Mouse (Mus musculus): Measurements from ENCODE around the gene Pias4. TPM values are rescaled to one million over a fixed set of nuclear protein-coding genes. Genes with fewer than 3 reads are reported as not detected.
"Not testable (repeated sequence)": the region's sequence is repeated elsewhere in the genome, so short reads cannot be mapped to it uniquely, and the experiment has no call there.

Gene Pias4
- polyA plus RNA-seq, 1 experiment from 2014 or later: 36.1 TPM

DNA sequence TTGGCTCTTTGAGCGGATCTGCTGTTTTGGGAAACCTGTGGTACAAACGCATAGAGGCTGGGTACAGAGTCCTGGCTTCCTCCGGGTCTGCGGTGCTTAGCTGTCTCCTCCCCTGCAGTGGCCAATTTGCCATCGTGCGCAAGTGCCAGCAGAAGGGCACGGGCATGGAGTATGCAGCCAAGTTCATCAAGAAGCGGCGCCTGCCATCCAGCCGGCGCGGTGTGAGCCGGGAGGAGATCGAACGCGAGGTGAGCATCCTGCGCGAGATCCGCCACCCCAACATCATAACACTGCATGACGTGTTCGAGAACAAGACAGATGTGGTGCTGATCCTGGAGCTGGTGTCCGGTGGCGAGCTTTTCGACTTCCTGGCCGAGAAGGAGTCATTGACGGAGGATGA, 22.1 kb upstream of the Pias4 start:
- H3K4me3 ChIP-seq (ENCODE audit: low read depth, low read length): no peak overlapping the region
- no peak overlapping the region for H3K4me2 ChIP-seq (ENCODE audit: low read depth, low read length)
- H3K9me3 ChIP-seq (replicated peaks; ENCODE audit: control insufficient read depth, low read length): no peaks in the 10 kb centered on the region
- peaks cover 9% of the 10 kb centered on the region for H3K27me3 ChIP-seq (ENCODE audit: control insufficient read depth, insufficient read depth, low read length)
- 0 out of 2 replicates have a peak, but pooled peaks cover 3% of the 10 kb centered on the region for H3K36me3 ChIP-seq (replicated peaks; ENCODE audit: control insufficient read depth, insufficient read depth, low read depth, low read length)
- H3K4me1 ChIP-seq (ENCODE audit: control insufficient read depth, insufficient read depth, low read length): peaks cover 9% of the 10 kb centered on the region
- no peak for ATAC-seq (replicated peaks; ENCODE audit: insufficient number of reproducible peaks, low FRiP score, low TSS enrichment, low read depth)
- no peak overlapping the region for H3K9ac ChIP-seq (replicated peaks; ENCODE audit: low read length)
- no peak overlapping the region for H3K27ac ChIP-seq (replicated peaks; ENCODE audit: low read depth, low read length)
- WGBS: 81% methylated on average over 26 of the region's 26 CpGs
- DNase-seq (ENCODE audit: low spot score): no peak

DNA sequence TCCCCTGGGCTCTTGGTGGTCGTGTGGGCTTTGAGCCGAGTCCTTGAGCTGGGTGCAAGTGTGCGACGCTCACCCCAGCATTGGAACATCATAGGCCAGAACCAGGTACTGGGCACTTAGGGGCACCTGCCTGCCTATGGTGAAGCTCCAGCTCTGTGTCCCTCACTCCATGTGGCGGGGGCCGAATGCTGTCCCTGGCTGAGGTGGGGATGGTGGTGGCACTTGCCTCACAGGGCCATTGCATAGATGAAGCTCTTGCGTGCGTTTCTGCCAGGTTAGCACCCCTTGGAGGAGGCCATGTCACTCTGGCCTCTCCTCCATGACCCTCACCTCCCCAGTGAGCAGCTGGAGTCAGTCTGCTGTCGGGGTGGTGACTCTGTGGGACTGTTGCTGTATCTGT, 19.4 kb upstream of the Pias4 start:
- H3K4me2 ChIP-seq (ENCODE audit: low read depth, low read length): no peak overlapping the region
- H3K27ac ChIP-seq (replicated peaks; ENCODE audit: low read depth, low read length): no peak overlapping the region
- H3K4me1 ChIP-seq (ENCODE audit: control insufficient read depth, insufficient read depth, low read length): peaks cover 8% of the 10 kb centered on the region
- H3K9ac ChIP-seq (replicated peaks; ENCODE audit: low read length): no peak overlapping the region
- H3K4me3 ChIP-seq (ENCODE audit: low read depth, low read length): no peak overlapping the region
- no peak for ATAC-seq (replicated peaks; ENCODE audit: insufficient number of reproducible peaks, low FRiP score, low TSS enrichment, low read depth)
- no peak for DNase-seq (ENCODE audit: low spot score)
- H3K36me3 ChIP-seq (replicated peaks; ENCODE audit: control insufficient read depth, insufficient read depth, low read depth, low read length): 0 out of 2 replicates have a peak, but pooled peaks cover 3% of the 10 kb centered on the region
- H3K27me3 ChIP-seq (ENCODE audit: control insufficient read depth, insufficient read depth, low read length): no peaks in the 10 kb centered on the region
- H3K9me3 ChIP-seq (replicated peaks; ENCODE audit: control insufficient read depth, low read length): no peaks in the 10 kb centered on the region
- 91% methylated on average over 9 of the region's 9 CpGs for WGBS

DNA sequence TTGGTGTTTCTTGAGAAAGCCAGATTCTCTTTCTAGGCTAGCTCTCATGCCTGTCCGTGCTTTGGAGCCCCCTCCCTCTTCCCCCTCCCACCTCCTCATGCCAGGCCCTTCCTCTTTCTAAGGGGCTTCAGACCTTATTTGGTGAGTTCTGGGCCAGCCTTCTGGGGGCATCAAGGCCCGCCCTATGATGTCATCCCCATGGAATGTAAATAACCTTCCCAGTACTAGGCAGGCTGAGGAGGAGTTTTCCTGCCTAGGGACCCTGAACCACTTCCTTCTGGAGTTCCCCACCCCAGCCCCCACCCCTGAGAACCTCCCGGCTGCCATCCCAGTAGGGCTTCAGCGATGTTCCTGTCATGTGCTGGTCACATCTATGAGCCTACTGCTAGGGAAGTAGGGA, 17.0 kb upstream of the Pias4 start:
- H3K4me1 ChIP-seq (ENCODE audit: control insufficient read depth, insufficient read depth, low read length): peaks cover 8% of the 10 kb centered on the region
- no peak for ATAC-seq (replicated peaks; ENCODE audit: insufficient number of reproducible peaks, low FRiP score, low TSS enrichment, low read depth)
- H3K4me3 ChIP-seq (ENCODE audit: low read depth, low read length): no peak overlapping the region
- no peaks in the 10 kb centered on the region for H3K27me3 ChIP-seq (ENCODE audit: control insufficient read depth, insufficient read depth, low read length)
- H3K27ac ChIP-seq (replicated peaks; ENCODE audit: low read depth, low read length): no peak overlapping the region
- 45% methylated on average over 4 of the region's 4 CpGs for WGBS
- peaks cover 21% of the 10 kb centered on the region for H3K36me3 ChIP-seq (replicated peaks; ENCODE audit: control insufficient read depth, insufficient read depth, low read depth, low read length)
- no peaks in the 10 kb centered on the region for H3K9me3 ChIP-seq (replicated peaks; ENCODE audit: control insufficient read depth, low read length)
- peak; percentile 62 for DNase-seq (ENCODE audit: low spot score)
- H3K4me2 ChIP-seq (ENCODE audit: low read depth, low read length): no peak overlapping the region
- H3K9ac ChIP-seq (replicated peaks; ENCODE audit: low read length): no peak overlapping the region

DNA sequence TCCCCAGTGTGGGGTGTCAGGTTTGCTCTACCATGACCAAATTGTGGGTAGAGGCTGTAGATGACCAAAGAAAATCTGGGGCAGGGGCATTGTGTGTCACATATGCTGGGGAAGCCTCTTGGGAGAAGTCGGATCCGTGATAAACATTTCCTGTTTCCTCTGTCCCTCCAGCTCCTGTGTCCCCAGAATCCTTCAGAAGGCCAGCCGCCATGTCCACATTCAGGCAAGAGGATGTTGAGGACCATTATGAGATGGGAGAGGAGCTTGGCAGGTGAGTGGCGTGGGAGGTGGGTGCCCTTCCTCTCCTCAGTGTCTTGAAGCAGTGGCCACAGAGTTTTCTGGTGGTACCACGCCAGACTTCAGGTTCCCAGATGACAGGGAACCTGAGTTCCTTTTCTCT, 16.1 kb upstream of the Pias4 start, which contains the start of gene 4930442H23Rik:
Gene 4930442H23Rik (minus strand): TSS at position 45 of the 400 bp plus-strand sequence.
- Histone ChIP-seq H3K36me3 (replicated peaks; ENCODE audit: control insufficient read depth, insufficient read depth, low read depth, low read length) (peaks cover 28% of the 10 kb centered on the region), H3K27ac (replicated peaks; ENCODE audit: low read depth, low read length) (0 out of 2 replicates have a peak within 1 kb of the TSS, but pooled peaks have one; percentile 57), H3K4me2 (ENCODE audit: low read depth, low read length) (peak within 1 kb of the TSS; percentile 66), H3K4me3 (ENCODE audit: low read depth, low read length) (peak within 1 kb of the TSS; percentile 63), H3K9ac (replicated peaks; ENCODE audit: low read length) (peak within 1 kb of the TSS; percentile 68), H3K4me1 (ENCODE audit: control insufficient read depth, insufficient read depth, low read length) (peaks cover 8% of the 10 kb centered on the region), H3K9me3 (replicated peaks; ENCODE audit: control insufficient read depth, low read length) (no peaks in the 10 kb centered on the region), H3K27me3 (ENCODE audit: control insufficient read depth, insufficient read depth, low read length) (no peaks in the 10 kb centered on the region)
- ATAC-seq (replicated peaks; ENCODE audit: insufficient number of reproducible peaks, low FRiP score, low TSS enrichment, low read depth) (no peak), DNase-seq (ENCODE audit: low spot score) (no peak)
- 82% methylated on average over 5 of the region's 5 CpGs for WGBS

DNA sequence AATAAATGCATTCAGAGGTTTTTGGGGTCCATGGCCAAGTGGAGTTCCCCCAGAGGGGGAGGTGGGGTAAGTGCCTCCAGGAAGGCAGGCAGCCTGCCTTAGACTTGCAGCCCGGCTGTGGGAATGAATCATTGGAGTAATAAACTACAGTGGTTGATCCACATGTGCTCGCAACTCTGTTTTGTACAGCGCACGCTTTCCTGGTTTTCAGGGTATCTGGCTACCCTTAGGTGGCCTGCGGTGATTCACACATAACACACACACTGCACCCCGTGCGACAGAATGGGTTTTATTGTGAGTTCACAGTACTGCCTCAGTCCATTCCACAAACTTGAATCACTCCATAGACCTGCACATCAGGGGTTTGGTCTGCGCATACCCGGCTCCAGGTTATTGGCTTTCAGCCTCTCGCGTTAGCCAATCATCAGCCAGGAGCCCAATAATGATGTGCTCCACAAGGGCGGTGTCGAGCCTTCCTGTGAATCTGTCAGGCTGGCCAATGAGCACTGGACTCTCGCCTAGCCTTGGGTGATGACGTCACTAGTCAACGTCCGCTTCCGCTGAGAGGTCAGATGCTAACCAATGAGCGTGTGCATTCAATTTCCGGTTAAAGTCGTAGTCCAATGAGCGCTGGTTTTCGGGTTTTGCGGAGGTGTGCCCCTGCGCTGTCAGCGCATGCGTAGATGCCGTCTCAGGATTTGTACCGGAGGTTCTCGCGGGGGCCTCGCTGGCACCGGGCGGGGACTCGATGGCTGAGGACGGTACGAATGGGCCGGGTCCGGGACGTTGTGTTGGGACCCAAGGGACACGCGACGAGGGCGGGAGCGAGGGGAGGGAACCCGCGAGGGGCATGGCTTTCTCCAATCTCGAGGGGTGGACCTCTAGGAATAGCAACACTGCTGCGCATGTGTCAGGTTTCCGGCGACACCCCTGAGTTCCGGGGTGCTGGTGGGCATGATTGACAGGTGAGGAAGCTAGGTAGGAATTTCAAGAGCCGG, 14.9 kb upstream of the Pias4 start, which contains the start of gene Dapk3:
Gene Dapk3 (plus strand): TSS at position 670 of the 998 bp plus-strand sequence.
- Histone ChIP-seq H3K9me3 (replicated peaks; ENCODE audit: control insufficient read depth, low read length) (no peaks in the 10 kb centered on the region), H3K36me3 (replicated peaks; ENCODE audit: control insufficient read depth, insufficient read depth, low read depth, low read length) (peaks cover 38% of the 10 kb centered on the region), H3K27ac (replicated peaks; ENCODE audit: low read depth, low read length) (0 out of 2 replicates have a peak within 1 kb of the TSS, but pooled peaks have one; percentile 57), H3K4me1 (ENCODE audit: control insufficient read depth, insufficient read depth, low read length) (peaks cover 10% of the 10 kb centered on the region), H3K4me2 (ENCODE audit: low read depth, low read length) (peak within 1 kb of the TSS; percentile 66), H3K4me3 (ENCODE audit: low read depth, low read length) (peak within 1 kb of the TSS; percentile 63), H3K27me3 (ENCODE audit: control insufficient read depth, insufficient read depth, low read length) (no peaks in the 10 kb centered on the region), H3K9ac (replicated peaks; ENCODE audit: low read length) (peak within 1 kb of the TSS; percentile 68)
- 6% methylated on average over 53 of the region's 53 CpGs for WGBS
- DNase-seq (ENCODE audit: low spot score) (peak; percentile 100), ATAC-seq (replicated peaks; ENCODE audit: insufficient number of reproducible peaks, low FRiP score, low TSS enrichment, low read depth) (peak; percentile 92)

DNA sequence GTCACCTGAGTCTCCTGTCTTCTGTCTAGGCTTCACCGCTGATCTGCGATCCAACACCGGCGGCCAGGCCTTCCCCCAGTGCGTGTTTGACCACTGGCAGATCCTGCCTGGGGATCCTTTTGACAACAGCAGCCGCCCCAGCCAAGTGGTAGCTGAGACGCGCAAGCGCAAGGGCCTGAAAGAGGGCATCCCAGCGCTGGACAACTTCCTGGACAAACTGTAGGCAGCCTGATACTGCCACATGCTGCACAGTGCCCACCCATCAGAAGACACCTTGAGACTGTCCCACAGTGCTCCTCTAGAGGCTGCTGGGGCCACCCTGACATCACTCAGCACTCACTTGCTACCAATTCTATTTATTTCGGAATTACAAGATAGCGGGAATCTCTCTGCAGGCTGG, 14.1 kb upstream of the Pias4 start:
- H3K27ac ChIP-seq (replicated peaks; ENCODE audit: low read depth, low read length); H3K9me3 ChIP-seq (replicated peaks; ENCODE audit: control insufficient read depth, low read length); ATAC-seq (replicated peaks; ENCODE audit: insufficient number of reproducible peaks, low FRiP score, low TSS enrichment, low read depth); H3K27me3 ChIP-seq (ENCODE audit: control insufficient read depth, insufficient read depth, low read length); DNase-seq (ENCODE audit: low spot score); H3K4me2 ChIP-seq (ENCODE audit: low read depth, low read length); H3K9ac ChIP-seq (replicated peaks; ENCODE audit: low read length); H3K4me3 ChIP-seq (ENCODE audit: low read depth, low read length): not testable (repeated sequence)
- Histone ChIP-seq H3K36me3 (replicated peaks; ENCODE audit: control insufficient read depth, insufficient read depth, low read depth, low read length) (peaks cover 40% of the 10 kb centered on the region), H3K4me1 (ENCODE audit: control insufficient read depth, insufficient read depth, low read length) (peaks cover 10% of the 10 kb centered on the region)
- 79% methylated on average over 12 of the region's 12 CpGs for WGBS

DNA sequence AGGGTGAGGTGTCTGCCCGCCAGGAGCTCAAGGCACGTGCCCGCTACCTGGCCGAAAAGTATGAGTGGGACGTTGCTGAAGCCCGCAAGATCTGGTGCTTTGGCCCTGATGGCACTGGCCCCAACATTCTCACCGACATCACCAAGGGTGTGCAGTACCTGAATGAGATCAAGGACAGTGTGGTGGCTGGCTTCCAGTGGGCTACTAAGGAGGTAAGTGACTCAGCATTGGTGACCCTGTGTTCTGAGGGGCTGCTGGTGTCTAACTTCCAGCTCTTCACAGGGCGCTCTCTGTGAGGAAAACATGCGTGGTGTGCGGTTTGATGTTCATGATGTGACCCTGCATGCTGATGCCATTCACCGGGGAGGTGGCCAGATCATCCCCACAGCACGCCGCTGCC, 13.2 kb upstream of the Pias4 start:
- H3K4me1 ChIP-seq (ENCODE audit: control insufficient read depth, insufficient read depth, low read length): peaks cover 10% of the 10 kb centered on the region
- ATAC-seq (replicated peaks; ENCODE audit: insufficient number of reproducible peaks, low FRiP score, low TSS enrichment, low read depth) (no peak), DNase-seq (ENCODE audit: low spot score) (no peak)
- no peak overlapping the region for H3K4me2 ChIP-seq (ENCODE audit: low read depth, low read length)
- peaks cover 40% of the 10 kb centered on the region for H3K36me3 ChIP-seq (replicated peaks; ENCODE audit: control insufficient read depth, insufficient read depth, low read depth, low read length)
- H3K27ac ChIP-seq (replicated peaks; ENCODE audit: low read depth, low read length): no peak overlapping the region
- no peak overlapping the region for H3K4me3 ChIP-seq (ENCODE audit: low read depth, low read length)
- H3K9ac ChIP-seq (replicated peaks; ENCODE audit: low read length): no peak overlapping the region
- no peaks in the 10 kb centered on the region for H3K27me3 ChIP-seq (ENCODE audit: control insufficient read depth, insufficient read depth, low read length)
- H3K9me3 ChIP-seq (replicated peaks; ENCODE audit: control insufficient read depth, low read length): no peaks in the 10 kb centered on the region
- WGBS: 89% methylated on average over 13 of the region's 13 CpGs

All from embryonic facial prominence, embryonic 11.5 days (tissue).